Mouse (Mus musculus): ENCODE data around the gene Fhl3.
A peak's percentile ranks its signal among the peaks of the same experiment; 100 is the strongest.
"Not testable (repeated sequence)": the region's sequence is repeated elsewhere in the genome, so short reads cannot be mapped to it uniquely, and the experiment has no call there.

Fhl3 gene

GRCm38 (mm10) chr4:124710776-124711291, 10.3 kb downstream of the Fhl3 start:
- peak; percentile 55 to 70 for DNase-seq

GRCm38 (mm10) chr4:124712618-124713017, 12.1 kb downstream of the Fhl3 start:
- DNase-seq, result no peak

- not testable (repeated sequence) for DNase-seq
Measured at GRCm38 (mm10) chr4:124713850-124714249, 13.3 kb downstream of the Fhl3 start.

- DNase-seq, result peak; percentile 93 to 96
Measured at GRCm38 (mm10) chr4:124714545-124715481, 14.3 kb downstream of the Fhl3 start, which contains the start of gene Sf3a3. TSS of gene Sf3a3 (plus strand) at chr4:124714776.

- DNase-seq, result no peak
Measured at GRCm38 (mm10) chr4:124719101-124719500, 18.6 kb downstream of the Fhl3 start.

GRCm38 (mm10) chr4:124726121-124726520, 25.6 kb downstream of the Fhl3 start:
- no peak for DNase-seq

GRCm38 (mm10) chr4:124736952-124737351, 36.5 kb downstream of the Fhl3 start:
- no peak for DNase-seq

GRCm38 (mm10) chr4:124737486-124737885, 37.0 kb downstream of the Fhl3 start:
- DNase-seq, result peak in 1 of 2 experiments; percentile 51

- DNase-seq, result no peak
Measured at GRCm38 (mm10) chr4:124738013-124738412, 37.5 kb downstream of the Fhl3 start.

- no peak for DNase-seq
Measured at GRCm38 (mm10) chr4:124738783-124739182, 38.3 kb downstream of the Fhl3 start.

GRCm38 (mm10) chr4:124741376-124742343, 41.2 kb downstream of the Fhl3 start, which contains the start of gene Inpp5b:
TSS of gene Inpp5b (plus strand) at chr4:124741850.
- DNase-seq, result peak; percentile 88 to 93

GRCm38 (mm10) chr4:124742839-124743238, 42.3 kb downstream of the Fhl3 start:
- DNase-seq, result peak; percentile 39 to 85

- no peak for DNase-seq
Measured at GRCm38 (mm10) chr4:124746577-124746976, 46.1 kb downstream of the Fhl3 start.

- peak; percentile 66 to 88 for DNase-seq
Measured at GRCm38 (mm10) chr4:124747851-124748250, 47.4 kb downstream of the Fhl3 start.

GRCm38 (mm10) chr4:124751300-124752250, 51.1 kb downstream of the Fhl3 start:
- peak; percentile 99 to 100 for DNase-seq

- DNase-seq, result peak in 1 of 2 experiments; percentile 39
Measured at GRCm38 (mm10) chr4:124752281-124753199, 52.0 kb downstream of the Fhl3 start.

GRCm38 (mm10) chr4:124755526-124755925, 55.0 kb downstream of the Fhl3 start:
- DNase-seq, result no peak
